Mouse (Mus musculus): ENCODE results near the gene Mboat2. TPM values are rescaled to one million over a fixed set of nuclear protein-coding genes. Genes with fewer than 3 reads are reported as not detected.

Gene Mboat2
- polyA plus RNA-seq, 1 experiment = 9.7 TPM

- H3K36me3 ChIP-seq (ENCODE audit: control insufficient read depth, insufficient read depth, low read length) = no peaks in the 10 kb centered on the region
- no peak overlapping the region for H3K4me3 ChIP-seq (ENCODE audit: control insufficient read depth, low read depth, low read length)
- no peaks in the 10 kb centered on the region for H3K27me3 ChIP-seq (ENCODE audit: control insufficient read depth, insufficient read depth, low read length)
- TF ChIP-seq POLR2A (IDR thresholded peaks at IDR 0.05; ENCODE audit: control insufficient read depth, low read depth, low read length) (no peak), CTCF (IDR thresholded peaks at IDR 0.05; ENCODE audit: control insufficient read depth, insufficient read depth, insufficient replicate concordance, low read depth, low read length) (no peak)
- H3K27ac ChIP-seq (ENCODE audit: control insufficient read depth, insufficient read depth, low read depth, low read length) = no peak overlapping the region
- H3K4me1 ChIP-seq (ENCODE audit: control insufficient read depth, insufficient read depth, low read length) = no peaks in the 10 kb centered on the region
Observed at GRCm38 (mm10) chr12:24875908-24876307, 45.2 kb downstream of the Mboat2 start.

DNA sequence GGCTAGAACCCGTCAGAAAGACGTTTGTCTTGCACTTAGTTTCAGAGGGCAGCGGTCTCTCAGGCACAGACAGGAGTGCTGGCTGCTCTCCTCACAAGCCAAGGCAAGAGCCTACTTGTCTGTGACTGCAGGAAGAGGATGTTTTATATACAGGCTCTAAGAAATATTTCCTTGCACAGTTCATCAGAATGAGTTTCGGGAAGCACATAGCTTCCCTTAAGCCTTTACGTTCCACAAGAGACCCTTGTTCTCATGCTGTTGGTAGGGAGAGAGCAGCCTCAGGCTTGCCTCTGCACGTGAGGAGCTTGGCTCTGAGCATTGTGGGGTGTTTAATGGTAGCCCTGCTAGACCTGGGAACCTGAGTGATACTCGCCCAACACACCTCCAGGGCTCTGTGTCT is 46.6 kb downstream of the Mboat2 start:
- Histone ChIP-seq H3K4me1 (ENCODE audit: control insufficient read depth, insufficient read depth, low read length) (no peaks in the 10 kb centered on the region), H3K27me3 (ENCODE audit: control insufficient read depth, insufficient read depth, low read length) (no peaks in the 10 kb centered on the region), H3K36me3 (ENCODE audit: control insufficient read depth, insufficient read depth, low read length) (no peaks in the 10 kb centered on the region), H3K27ac (ENCODE audit: control insufficient read depth, insufficient read depth, low read depth, low read length) (no peak overlapping the region), H3K4me3 (ENCODE audit: control insufficient read depth, low read depth, low read length) (no peak overlapping the region)
- TF ChIP-seq POLR2A (IDR thresholded peaks at IDR 0.05; ENCODE audit: control insufficient read depth, low read depth, low read length) (no peak), CTCF (IDR thresholded peaks at IDR 0.05; ENCODE audit: control insufficient read depth, insufficient read depth, insufficient replicate concordance, low read depth, low read length) (no peak)

GRCm38 (mm10) chr12:24878090-24878489 is 47.4 kb downstream of the Mboat2 start:
- H3K4me1 ChIP-seq (ENCODE audit: control insufficient read depth, insufficient read depth, low read length) = no peaks in the 10 kb centered on the region
- no peaks in the 10 kb centered on the region for H3K36me3 ChIP-seq (ENCODE audit: control insufficient read depth, insufficient read depth, low read length)
- no peak overlapping the region for H3K4me3 ChIP-seq (ENCODE audit: control insufficient read depth, low read depth, low read length)
- H3K27ac ChIP-seq (ENCODE audit: control insufficient read depth, insufficient read depth, low read depth, low read length) = no peak overlapping the region
- H3K27me3 ChIP-seq (ENCODE audit: control insufficient read depth, insufficient read depth, low read length) = no peaks in the 10 kb centered on the region
- TF ChIP-seq CTCF (IDR thresholded peaks at IDR 0.05; ENCODE audit: control insufficient read depth, insufficient read depth, insufficient replicate concordance, low read depth, low read length) (no peak), POLR2A (IDR thresholded peaks at IDR 0.05; ENCODE audit: control insufficient read depth, low read depth, low read length) (no peak)

DNA sequence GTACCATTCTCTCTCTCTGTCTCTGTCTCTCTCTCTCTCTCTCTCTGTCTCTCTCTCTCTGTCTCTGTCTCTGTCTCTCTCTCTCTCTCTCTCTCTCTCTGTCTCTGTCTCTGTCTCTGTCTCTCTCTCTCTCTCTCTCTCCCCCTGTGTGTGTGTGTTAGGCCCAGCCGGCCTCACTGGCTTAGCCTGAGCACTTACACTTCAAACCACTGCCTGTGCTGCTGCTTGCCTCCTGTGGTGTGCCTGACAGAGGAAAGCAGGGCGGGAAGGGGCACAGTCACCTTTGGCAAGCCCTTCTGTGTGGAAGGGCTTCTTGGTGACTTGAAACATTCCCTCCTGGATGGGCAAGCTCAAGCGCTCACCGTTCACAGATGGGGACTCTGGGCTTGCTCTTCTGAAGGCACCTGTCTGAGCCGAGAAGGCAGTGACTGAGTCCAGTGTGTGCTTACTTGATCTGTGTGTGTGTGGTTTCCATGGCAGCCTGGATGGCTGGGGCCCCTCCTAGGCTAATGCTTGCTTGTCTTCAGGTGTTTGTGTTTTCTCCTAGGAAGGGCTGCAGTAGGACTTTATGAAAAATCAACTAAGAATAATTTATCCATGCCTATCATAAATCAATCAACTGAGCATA is 48.2 kb downstream of the Mboat2 start:
- Histone ChIP-seq H3K27me3 (ENCODE audit: control insufficient read depth, insufficient read depth, low read length) (no peaks in the 10 kb centered on the region), H3K4me3 (ENCODE audit: control insufficient read depth, low read depth, low read length) (no peak overlapping the region), H3K36me3 (ENCODE audit: control insufficient read depth, insufficient read depth, low read length) (no peaks in the 10 kb centered on the region), H3K27ac (ENCODE audit: control insufficient read depth, insufficient read depth, low read depth, low read length) (no peak overlapping the region), H3K4me1 (ENCODE audit: control insufficient read depth, insufficient read depth, low read length) (no peaks in the 10 kb centered on the region)
- TF ChIP-seq POLR2A (IDR thresholded peaks at IDR 0.05; ENCODE audit: control insufficient read depth, low read depth, low read length) (no peak), CTCF (IDR thresholded peaks at IDR 0.05; ENCODE audit: control insufficient read depth, insufficient read depth, insufficient replicate concordance, low read depth, low read length) (no peak)

DNA sequence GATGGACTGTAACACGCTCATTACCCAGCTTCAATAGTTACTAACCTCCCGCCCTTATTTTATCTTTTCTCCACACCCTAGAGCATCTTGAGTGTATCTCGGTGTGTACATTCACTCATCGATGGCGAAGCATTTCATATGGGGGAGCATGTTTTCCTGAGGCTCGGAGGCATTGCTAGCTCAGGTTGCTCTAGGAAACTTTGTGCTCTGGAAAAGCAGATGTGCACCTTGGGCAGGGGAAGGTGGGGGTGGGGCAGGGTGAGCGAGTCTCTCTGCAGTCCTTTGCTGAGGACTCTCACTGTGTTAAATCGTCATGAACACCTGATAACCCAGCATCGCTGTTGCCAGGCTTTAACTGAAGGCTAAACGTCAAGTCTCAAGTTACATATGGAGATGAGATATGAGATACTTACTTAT is 48.9 kb downstream of the Mboat2 start:
- Histone ChIP-seq H3K4me3 (ENCODE audit: control insufficient read depth, low read depth, low read length) (no peak overlapping the region), H3K27me3 (ENCODE audit: control insufficient read depth, insufficient read depth, low read length) (no peaks in the 10 kb centered on the region), H3K27ac (ENCODE audit: control insufficient read depth, insufficient read depth, low read depth, low read length) (no peak overlapping the region), H3K4me1 (ENCODE audit: control insufficient read depth, insufficient read depth, low read length) (no peaks in the 10 kb centered on the region), H3K36me3 (ENCODE audit: control insufficient read depth, insufficient read depth, low read length) (no peaks in the 10 kb centered on the region)
- no peak for TF ChIP-seq POLR2A (IDR thresholded peaks at IDR 0.05; ENCODE audit: control insufficient read depth, low read depth, low read length)
- no peak for TF ChIP-seq CTCF (IDR thresholded peaks at IDR 0.05; ENCODE audit: control insufficient read depth, insufficient read depth, insufficient replicate concordance, low read depth, low read length)

DNA sequence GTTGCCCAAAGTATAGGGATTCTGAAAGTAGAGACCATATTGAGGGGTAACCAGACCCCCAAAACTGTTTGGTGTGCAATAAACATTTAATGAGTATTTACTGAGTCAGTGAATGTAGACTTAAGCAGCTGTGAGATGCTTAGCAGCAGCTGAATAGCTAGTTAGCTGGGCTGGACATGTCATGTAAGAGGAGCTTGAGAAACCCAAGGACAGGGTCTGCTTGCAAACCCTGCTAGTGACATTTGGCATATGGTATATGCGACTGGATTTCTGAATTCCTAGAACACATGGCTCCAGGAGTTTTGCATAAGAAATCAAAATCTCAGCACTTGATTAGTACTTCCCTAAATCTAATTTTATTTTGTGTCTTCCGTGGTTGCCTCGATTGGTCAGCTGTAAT is 52.6 kb downstream of the Mboat2 start:
- no peaks in the 10 kb centered on the region for H3K36me3 ChIP-seq (ENCODE audit: control insufficient read depth, insufficient read depth, low read length)
- H3K27me3 ChIP-seq (ENCODE audit: control insufficient read depth, insufficient read depth, low read length) = no peaks in the 10 kb centered on the region
- TF ChIP-seq CTCF (IDR thresholded peaks at IDR 0.05; ENCODE audit: control insufficient read depth, insufficient read depth, insufficient replicate concordance, low read depth, low read length) = no peak
- no peak for TF ChIP-seq POLR2A (IDR thresholded peaks at IDR 0.05; ENCODE audit: control insufficient read depth, low read depth, low read length)
- H3K4me1 ChIP-seq (ENCODE audit: control insufficient read depth, insufficient read depth, low read length) = no peaks in the 10 kb centered on the region
- no peak overlapping the region for H3K4me3 ChIP-seq (ENCODE audit: control insufficient read depth, low read depth, low read length)
- H3K27ac ChIP-seq (ENCODE audit: control insufficient read depth, insufficient read depth, low read depth, low read length) = no peak overlapping the region

DNA sequence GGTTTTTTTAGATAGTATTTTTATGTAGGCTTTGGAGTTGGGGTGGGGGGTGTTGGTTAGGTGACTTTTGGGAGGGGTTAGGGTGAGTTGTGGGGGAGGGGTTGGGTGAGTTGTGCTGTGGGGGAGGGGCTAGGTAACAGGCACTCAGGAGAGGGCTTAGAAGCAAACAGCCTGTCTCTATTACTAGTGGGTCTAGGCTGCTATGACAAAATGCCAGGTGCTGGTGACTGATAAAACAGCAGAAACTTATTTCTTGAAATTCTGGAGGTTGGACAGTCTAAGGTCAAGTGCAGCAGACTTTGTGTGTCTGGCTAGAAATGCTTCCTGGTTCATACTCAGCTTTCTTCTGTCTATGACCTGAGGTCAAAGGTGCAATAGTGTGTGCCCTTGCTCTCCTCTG is 56.1 kb downstream of the Mboat2 start:
- no peaks in the 10 kb centered on the region for H3K4me1 ChIP-seq (ENCODE audit: control insufficient read depth, insufficient read depth, low read length)
- TF ChIP-seq CTCF (IDR thresholded peaks at IDR 0.05; ENCODE audit: control insufficient read depth, insufficient read depth, insufficient replicate concordance, low read depth, low read length) (no peak), POLR2A (IDR thresholded peaks at IDR 0.05; ENCODE audit: control insufficient read depth, low read depth, low read length) (no peak)
- H3K4me3 ChIP-seq (ENCODE audit: control insufficient read depth, low read depth, low read length) = no peak overlapping the region
- no peaks in the 10 kb centered on the region for H3K36me3 ChIP-seq (ENCODE audit: control insufficient read depth, insufficient read depth, low read length)
- H3K27me3 ChIP-seq (ENCODE audit: control insufficient read depth, insufficient read depth, low read length) = no peaks in the 10 kb centered on the region
- H3K27ac ChIP-seq (ENCODE audit: control insufficient read depth, insufficient read depth, low read depth, low read length) = no peak overlapping the region
